Mouse (Mus musculus) lung, embryonic 14.5 days (tissue): ENCODE results near the gene Mypn. TPM values are rescaled to one million over a fixed set of nuclear protein-coding genes. Genes with fewer than 3 reads are reported as not detected.

ENCODE experiments used
- ATAC-seq: fragments of 200-750 bp; cut with Nextera tagmentation; 2 replicates; pipeline ENCODE4 v1.8.0; 2017; ENCODE audit warnings: mild to moderate bottlenecking, moderate TSS enrichment, moderate library complexity; ENCODE audit not compliant: insufficient read depth
- DNase-seq: peaks from one replicate; pipeline ENCODE4 v3.0.0-alpha.2; 2015
- H3K27ac ChIP-seq: fragments of 300-500 bp; sonication (generic); 2 replicates; pipeline ENCODE4 v1.5.1; 2014; ENCODE audit warnings: low read depth, mild to moderate bottlenecking, moderate library complexity
- H3K27me3 ChIP-seq: fragments of 300-500 bp; sonication (generic); 2 replicates; pipeline ENCODE4 v1.6.1; 2014; ENCODE audit warnings: low read length, control low read depth; ENCODE audit not compliant: insufficient read depth
- H3K36me3 ChIP-seq: fragments of 300-500 bp; sonication (generic); 2 replicates; pipeline ENCODE4 v1.6.1; 2014; ENCODE audit warnings: control low read depth; ENCODE audit not compliant: insufficient read depth
- H3K4me1 ChIP-seq: fragments of 300-500 bp; sonication (generic); 2 replicates; pipeline ENCODE4 v1.6.1; 2014; ENCODE audit warnings: antibody characterized with exemption, control low read depth; ENCODE audit not compliant: insufficient read depth
- H3K4me2 ChIP-seq: fragments of 300-500 bp; sonication (generic); 2 replicates; pipeline ENCODE4 v1.6.1; 2014; ENCODE audit warnings: mild to moderate bottlenecking
- H3K4me3 ChIP-seq: fragments of 300-500 bp; sonication (generic); 2 replicates; pipeline ENCODE4 v1.5.1; 2014; ENCODE audit warnings: low read depth, low read length
- H3K9ac ChIP-seq: fragments of 300-500 bp; sonication (generic); 2 replicates; pipeline ENCODE4 v1.6.1; 2014
- H3K9me3 ChIP-seq: fragments of 300-500 bp; sonication (generic); 2 replicates; pipeline ENCODE4 v1.6.1; 2016; ENCODE audit warnings: low read depth, low read length, control low read depth
- CTCF ChIP-seq: IDR thresholded peaks from 2 replicates; pipeline ENCODE4 v1.5.1; 2016; ENCODE audit warnings: antibody characterized with exemption, low read depth
- WGBS: fragments of 180-500 bp; shearing (Covaris S2); extraction: QIAGEN DNeasy Blood & Tissue Kit; methylation state at CpG from one replicate; pipeline ENCODE4 v1.1.7; 2014; 5-methylcytosine and 5-hydroxymethylcytosine counted together
- polyA plus RNA-seq: library from polyadenylated mRNA; unstranded; fragments of >200 nt; fragmentation: Nextera tagmentation; extraction: Ambion mirVana; gene quantifications from 2 replicates; pipeline ENCODE4 v1.2.1, GENCODE M21; 2014

The Mypn gene
- polyA plus RNA-seq, 1 experiment from 2014 or later: 0.09 TPM

DNA sequence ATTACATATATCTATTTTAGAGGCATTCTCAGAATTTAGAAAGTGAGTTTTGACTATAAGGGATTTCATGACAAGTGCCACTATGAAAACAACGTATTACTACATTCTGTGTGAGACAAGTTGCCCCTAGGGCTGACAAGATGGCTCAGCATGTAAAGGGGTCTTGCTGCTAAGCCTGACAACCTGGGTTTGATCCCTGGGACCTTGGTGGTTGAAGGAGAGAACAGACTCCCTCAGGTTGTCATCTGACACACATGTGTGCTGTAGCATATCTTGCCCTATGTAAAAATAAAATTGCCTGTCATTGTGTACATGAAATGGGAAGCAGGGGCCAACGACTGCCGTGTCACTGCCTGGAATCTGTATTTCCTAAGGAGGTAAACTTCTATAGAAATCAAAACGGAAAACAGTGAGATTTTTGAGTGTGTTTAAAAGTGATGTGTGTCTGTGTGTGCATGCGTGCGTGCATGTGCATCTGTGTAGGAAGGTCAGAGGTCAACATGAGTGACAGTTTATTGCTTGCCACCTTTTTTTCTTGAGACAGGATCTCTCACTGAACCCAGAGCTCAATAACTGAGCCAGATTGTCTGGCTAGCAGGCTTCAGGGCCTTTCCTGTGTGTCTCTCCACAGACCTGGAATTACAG, 89.9 kb downstream of the Mypn start:
- no peak for ATAC-seq
- no peaks in the 10 kb centered on the region for H3K4me1 ChIP-seq
- no peak overlapping the region for H3K9ac ChIP-seq
- H3K4me2 ChIP-seq: no peak overlapping the region
- no peak overlapping the region for H3K27ac ChIP-seq
- H3K27me3 ChIP-seq: no peaks in the 10 kb centered on the region
- H3K36me3 ChIP-seq: no peaks in the 10 kb centered on the region
- WGBS: 77% methylated on average over 6 of the region's 6 CpGs
- TF ChIP-seq CTCF: no peak
- no peak for DNase-seq
- no peaks in the 10 kb centered on the region for H3K9me3 ChIP-seq
- no peak overlapping the region for H3K4me3 ChIP-seq

DNA sequence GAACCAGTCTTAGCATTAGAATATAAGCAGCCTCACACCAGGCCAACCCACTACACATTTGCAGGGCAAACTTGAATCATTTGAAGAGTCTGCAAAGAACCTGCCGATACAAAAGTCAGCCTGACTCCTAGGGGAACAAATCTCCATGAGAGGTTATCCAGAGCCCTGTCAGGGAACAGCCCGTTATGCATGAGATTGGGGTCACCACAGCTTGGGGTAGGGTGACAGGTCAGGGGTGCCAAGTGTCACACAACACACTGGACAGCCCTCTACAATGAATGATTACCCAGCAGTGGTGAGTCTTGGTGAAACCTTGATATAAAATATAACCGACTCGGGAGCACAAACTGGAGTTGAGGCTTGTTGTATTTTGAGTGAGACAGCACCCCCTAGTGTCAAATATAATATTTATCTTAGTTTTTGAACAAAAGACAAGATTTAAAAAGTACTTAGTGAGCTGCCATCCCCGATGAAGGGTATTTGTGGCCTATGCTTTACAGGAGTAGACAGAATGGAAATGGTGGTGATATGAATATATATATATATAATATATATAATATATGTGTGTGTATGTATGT, 90.6 kb downstream of the Mypn start:
- H3K4me3 ChIP-seq: no peak overlapping the region
- no peaks in the 10 kb centered on the region for H3K27me3 ChIP-seq
- no peaks in the 10 kb centered on the region for H3K4me1 ChIP-seq
- H3K9me3 ChIP-seq: no peaks in the 10 kb centered on the region
- H3K27ac ChIP-seq: no peak overlapping the region
- peak; percentile 79 for DNase-seq
- peak; percentile 38; the same call in 1 of the 2 replicates for TF ChIP-seq CTCF
- ATAC-seq: no peak
- 45% methylated on average over 5 of the region's 5 CpGs for whole genome bisulfite sequencing
- no peak overlapping the region for H3K9ac ChIP-seq
- H3K36me3 ChIP-seq: no peaks in the 10 kb centered on the region
- H3K4me2 ChIP-seq: no peak overlapping the region

DNA sequence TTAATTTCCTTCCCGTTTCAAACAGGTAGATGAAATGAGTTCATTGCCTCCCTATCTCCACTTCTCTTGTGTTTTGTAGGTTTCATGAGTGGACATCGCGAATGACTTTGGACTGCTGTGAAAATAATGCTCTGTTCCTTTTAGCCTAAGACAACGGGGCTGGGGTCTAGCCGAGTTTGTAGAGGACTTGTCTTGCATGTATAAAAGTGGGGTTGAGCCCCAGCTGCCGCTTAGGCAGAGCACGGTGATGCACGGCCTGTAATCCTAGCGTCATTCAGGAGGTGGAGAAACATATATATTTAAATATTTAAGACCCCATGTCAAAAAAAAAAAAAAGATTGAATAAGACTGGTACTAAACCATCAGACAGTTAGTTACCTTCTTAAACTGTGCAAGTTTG, 103.1 kb downstream of the Mypn start:
- Histone ChIP-seq H3K27me3 (peaks cover 32% of the 10 kb centered on the region), H3K9me3 (no peaks in the 10 kb centered on the region), H3K9ac (peak overlapping the region; percentile 62), H3K4me2 (peak overlapping the region; percentile 94), H3K4me1 (no peaks in the 10 kb centered on the region), H3K27ac (no peak overlapping the region), H3K36me3 (no peaks in the 10 kb centered on the region), H3K4me3 (peak overlapping the region; percentile 53)
- 13% methylated on average over 9 of the region's 9 CpGs for WGBS
- DNase-seq: no peak
- TF ChIP-seq CTCF: no peak
- ATAC-seq: no peak

DNA sequence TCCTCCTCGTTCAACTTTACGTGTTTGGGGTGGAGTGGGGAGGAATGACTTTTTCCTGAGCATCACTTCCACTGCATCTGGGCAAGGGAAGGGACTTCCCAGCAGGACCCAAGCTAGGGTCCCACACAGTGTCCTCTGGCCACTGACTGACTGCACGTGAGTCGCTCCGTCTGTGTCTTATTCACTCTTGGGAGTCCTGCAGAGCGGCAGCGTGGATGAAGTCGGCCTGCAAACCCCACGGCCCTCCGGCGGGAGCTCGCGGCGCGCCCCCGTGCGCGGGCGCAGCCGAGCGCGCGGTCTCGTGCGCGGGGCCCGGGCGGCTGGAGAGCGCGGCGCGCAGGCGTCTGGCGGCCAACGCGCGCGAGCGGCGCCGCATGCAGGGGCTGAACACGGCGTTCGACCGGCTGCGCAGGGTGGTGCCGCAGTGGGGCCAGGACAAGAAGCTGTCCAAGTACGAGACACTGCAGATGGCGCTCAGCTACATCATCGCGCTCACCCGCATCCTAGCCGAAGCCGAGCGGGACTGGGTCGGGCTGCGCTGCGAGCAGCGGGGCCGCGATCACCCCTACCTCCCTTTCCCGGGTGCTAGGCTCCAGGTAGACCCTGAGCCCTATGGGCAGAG, 103.7 kb downstream of the Mypn start:
- Histone ChIP-seq H3K9ac (peak overlapping the region; percentile 62), H3K9me3 (no peaks in the 10 kb centered on the region), H3K4me3 (peak overlapping the region; percentile 53), H3K27me3 (peaks cover 32% of the 10 kb centered on the region), H3K27ac (no peak overlapping the region), H3K36me3 (no peaks in the 10 kb centered on the region), H3K4me1 (no peaks in the 10 kb centered on the region), H3K4me2 (peak overlapping the region; percentile 94)
- ATAC-seq (peak; percentile 93), DNase-seq (peak; percentile 78)
- WGBS: under 1% methylated on average over 62 of the region's 62 CpGs
- no peak for TF ChIP-seq CTCF

DNA sequence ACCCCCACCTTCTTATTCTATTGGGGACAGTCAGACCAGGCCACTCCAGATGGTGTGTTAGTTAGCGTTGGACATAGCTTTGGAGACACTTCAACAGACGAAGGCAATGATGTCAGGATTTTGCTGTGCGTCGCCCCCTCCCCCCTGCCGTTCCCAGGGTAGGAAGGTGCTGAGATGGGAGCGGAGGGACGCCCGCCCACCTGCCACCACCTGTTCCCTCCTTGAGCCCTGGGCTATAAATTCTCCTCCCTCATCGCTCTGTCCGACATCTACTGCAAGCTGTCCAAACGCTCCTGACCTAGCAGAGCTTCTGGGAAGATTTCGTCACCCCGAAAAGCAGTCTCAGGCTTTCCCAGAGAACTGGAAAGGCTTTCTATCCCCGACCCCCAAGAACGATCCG, 104.2 kb downstream of the Mypn start, which contains the start of gene Atoh7:
Gene Atoh7 (plus strand): TSS at position 131 of the 400 bp plus-strand sequence.
- H3K4me1 ChIP-seq: no peaks in the 10 kb centered on the region
- TF ChIP-seq CTCF: no peak
- peak within 1 kb of the TSS; percentile 53 for H3K4me3 ChIP-seq
- DNase-seq: no peak
- H3K4me2 ChIP-seq: peak within 1 kb of the TSS; percentile 94
- peak; percentile 23; the same call in 1 of the 2 replicates for ATAC-seq
- no peak within 1 kb of the TSS for H3K27ac ChIP-seq
- no peaks in the 10 kb centered on the region for H3K36me3 ChIP-seq
- peak within 1 kb of the TSS; percentile 62 for H3K9ac ChIP-seq
- peaks cover 32% of the 10 kb centered on the region for H3K27me3 ChIP-seq
- H3K9me3 ChIP-seq: no peaks in the 10 kb centered on the region
- WGBS: 6% methylated on average over 16 of the region's 16 CpGs

DNA sequence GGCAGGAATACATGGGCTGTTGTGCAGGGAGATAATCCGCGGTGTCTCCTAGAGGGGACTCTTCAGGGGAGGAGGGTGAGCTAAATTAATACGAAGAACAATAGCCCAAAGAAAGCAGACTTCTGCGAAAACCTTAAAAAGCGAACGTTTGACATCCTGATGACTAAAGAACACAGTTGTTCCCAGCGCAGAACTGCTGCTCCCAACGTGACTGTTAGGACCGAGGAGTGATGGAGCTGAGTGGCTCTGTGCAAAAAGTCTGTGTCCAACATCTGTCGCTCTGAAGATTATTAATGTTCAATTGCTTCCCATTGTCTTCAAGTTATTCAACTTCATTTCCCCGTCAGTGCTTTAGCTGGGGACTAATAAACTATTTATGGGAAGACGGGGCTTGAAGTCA, 105.6 kb downstream of the Mypn start:
- ATAC-seq (no peak), DNase-seq (no peak)
- H3K9ac ChIP-seq: no peak overlapping the region
- H3K36me3 ChIP-seq: no peaks in the 10 kb centered on the region
- no peak for TF ChIP-seq CTCF
- H3K4me3 ChIP-seq: no peak overlapping the region
- no peak overlapping the region for H3K27ac ChIP-seq
- H3K4me1 ChIP-seq: no peaks in the 10 kb centered on the region
- no peaks in the 10 kb centered on the region for H3K9me3 ChIP-seq
- H3K4me2 ChIP-seq: no peak overlapping the region
- WGBS: 59% methylated on average over 12 of the region's 12 CpGs
- peaks cover 32% of the 10 kb centered on the region for H3K27me3 ChIP-seq

DNA sequence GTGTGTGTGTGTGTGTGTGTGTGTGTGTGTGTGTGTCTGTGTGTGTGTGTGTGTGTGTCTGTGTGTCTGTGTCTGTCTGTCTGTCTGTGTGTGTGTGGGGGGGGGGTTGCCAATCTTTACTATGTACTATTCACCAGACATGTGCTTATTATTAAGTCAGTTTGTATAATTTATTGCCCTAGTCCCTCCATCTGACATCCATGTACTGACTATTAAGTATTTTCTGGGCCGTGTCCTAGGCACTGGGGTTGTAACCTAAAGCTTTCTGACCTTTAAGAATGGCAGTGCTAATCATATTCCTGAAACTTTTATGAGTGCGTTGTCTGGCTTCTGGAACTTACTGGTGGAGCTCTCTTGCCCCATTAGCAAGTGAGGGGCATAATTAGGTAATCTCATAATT, 107.0 kb downstream of the Mypn start:
- H3K27ac ChIP-seq: no peak overlapping the region
- H3K4me3 ChIP-seq: no peak overlapping the region
- ATAC-seq: no peak
- no peaks in the 10 kb centered on the region for H3K36me3 ChIP-seq
- no peak overlapping the region for H3K9ac ChIP-seq
- H3K4me1 ChIP-seq: no peaks in the 10 kb centered on the region
- 64% methylated on average over 2 of the region's 2 CpGs for WGBS
- DNase-seq: no peak
- no peak for TF ChIP-seq CTCF
- no peaks in the 10 kb centered on the region for H3K9me3 ChIP-seq
- no peak overlapping the region for H3K4me2 ChIP-seq
- H3K27me3 ChIP-seq: peaks cover 32% of the 10 kb centered on the region
